Mouse (Mus musculus) central nervous system, embryonic 11.5 days (tissue): ENCODE results near the gene Smim20. TPM values are rescaled to one million over a fixed set of nuclear protein-coding genes. Genes with fewer than 3 reads are reported as not detected.

ENCODE experiments used
- polyA plus RNA-seq: library from polyadenylated mRNA; depleted of rRNA; stranded (reverse); fragments of >200 nt; gene quantifications from 2 replicates; pipeline ENCODE4 v1.2.3, GENCODE M21; 2012; rRNA removed

The Smim20 gene
- 46.5 and 58.5 TPM in 2 replicates for polyA plus RNA-seq

GRCm38 (mm10) chr5:53266931-53267853 lies at the start of gene Smim20:
TSS of gene Smim20 (plus strand) at chr5:53267083.

Other genes starting within 250 kb of the Smim20 start
- gene Slc34a2, start 229.0 kb upstream of the Smim20 start, polyA plus RNA-seq, result 0.01 TPM in 2 replicates
- 4.6 and 5.2 TPM in 2 replicates for gene Sel1l3, start 53.2 kb upstream of the Smim20 start, polyA plus RNA-seq
- 47.2 and 72.8 TPM in 2 replicates for gene Rbpj, start 199.1 kb downstream of the Smim20 start, polyA plus RNA-seq